In the genomic region with DNA sequence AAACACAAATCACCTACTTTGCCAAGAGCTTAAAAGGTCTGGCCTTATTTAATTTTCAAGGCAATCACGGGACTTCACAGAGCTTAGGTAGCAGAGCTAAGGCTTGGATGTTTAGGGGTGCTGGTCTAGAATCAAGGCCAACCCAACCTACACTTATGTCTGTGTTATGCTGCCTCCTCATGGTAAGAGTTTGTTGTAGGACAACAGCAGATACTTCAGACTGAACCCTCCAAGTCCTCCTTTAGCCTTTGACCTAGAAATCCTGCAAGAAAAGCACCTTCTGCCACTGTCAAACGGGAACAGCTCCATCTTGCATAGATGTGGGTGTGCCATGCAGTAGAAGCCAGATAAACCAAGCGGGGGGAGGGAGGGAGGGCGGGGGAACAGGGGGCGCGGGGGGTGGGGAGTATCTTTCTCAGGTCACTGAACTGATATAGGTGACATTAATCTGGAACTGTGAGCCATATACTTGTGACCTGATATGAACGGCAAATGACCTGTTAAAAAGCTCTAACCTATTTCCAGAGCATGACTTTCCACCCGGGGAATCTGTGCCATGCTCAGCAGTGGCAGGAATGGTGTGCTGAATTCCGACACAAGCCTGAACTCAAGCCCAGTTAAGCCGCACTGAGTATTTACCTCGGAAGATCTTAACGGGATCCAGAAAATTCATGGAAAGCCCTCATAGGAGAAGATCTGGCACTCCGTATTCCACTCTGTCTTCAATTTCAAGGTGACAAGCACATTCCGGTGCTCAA, we compare ENCODE assay signal across 15 mouse cellular contexts.
DNase-seq lines count a peak whose midpoint lies in the region; ATAC-seq lines count a peak whose summit lies in the region.
"Had no signal": no experiment of that assay in that cellular context is flagged by ENCODE, and none has a peak within 500 bp of the region (broad histone marks: within the 10 kb centered on the region; RNA-seq: fewer than 3 reads in every experiment).

No protein-coding gene starts in this region.

- 65% methylated on average over 14 of the region's 14 CpGs for WGBS in heart, embryonic 12.5 days

- H3K9ac ChIP-seq in heart, embryonic 12.5 days, result no peak overlapping the region
- H3K9ac ChIP-seq: forebrain, embryonic 13.5 days; hindbrain, embryonic 15.5 days; limb, embryonic 12.5 days had no signal

- H3K4me3 ChIP-seq in heart, embryonic 12.5 days, result no peak overlapping the region
- H3K4me3 ChIP-seq: forebrain, embryonic 13.5 days; hindbrain, embryonic 15.5 days; limb, embryonic 12.5 days had no signal

- intact Hi-C loops in heart, postnatal 14 days (cut with DNase I), result loop anchor here (2.0 to 10.0 kb wide), 2 partner anchors 1020 to 1592 kb away; no protein-coding TSS in a partner anchor

- peak; percentile 14 to 50 for DNase-seq in heart, adult 9 months (ENCODE audit: low spot score in 2 of 2)
- DNase-seq in CD4-positive, CD25-positive, alpha-beta regulatory T cell, adult 2 months (ENCODE audit: low read depth, low spot score), result peak; percentile 57
- DNase-seq in adrenal gland, postnatal 14 days, result peak; percentile 44
- DNase-seq in heart, postnatal 14 days, result peak; percentile 12 to 21
- DNase-seq in thymus, postnatal 10 days (ENCODE audit: low spot score in 2 of 2), result no peak
- DNase-seq in right cerebral cortex, postnatal 14 days, result no peak
- DNase-seq: right cerebral cortex, postnatal 4 days; thymus, postnatal 25 days had no signal

- no peak for ATAC-seq in heart, embryonic 12.5 days (ENCODE audit: insufficient number of reproducible peaks, low FRiP score)
- ATAC-seq in granulocyte monocyte progenitor cell, adult 5-6 weeks (replicated peaks; ENCODE audit: poor library complexity, severe bottlenecking), result no peak
- ATAC-seq: forebrain, embryonic 13.5 days had no signal

- 0 out of 2 replicates have a peak, but pooled peaks cover 3% of the 10 kb centered on the region for H3K4me1 ChIP-seq in heart, embryonic 12.5 days (replicated peaks)
- H3K4me1 ChIP-seq: forebrain, embryonic 13.5 days; hindbrain, embryonic 15.5 days; limb, embryonic 12.5 days had no signal

- H3K27ac ChIP-seq in heart, embryonic 12.5 days (ENCODE audit: poor library complexity, severe bottlenecking), result no peak overlapping the region
- H3K27ac ChIP-seq: forebrain, embryonic 13.5 days; hindbrain, embryonic 15.5 days; limb, embryonic 12.5 days; macrophage had no signal

- H3K4me2 ChIP-seq in heart, embryonic 12.5 days, result no peak overlapping the region
- H3K4me2 ChIP-seq: forebrain, embryonic 13.5 days; hindbrain, embryonic 15.5 days; limb, embryonic 12.5 days had no signal

- no peaks in the 10 kb centered on the region for H3K9me3 ChIP-seq in heart, embryonic 12.5 days (replicated peaks)
- H3K9me3 ChIP-seq: forebrain, embryonic 13.5 days; G1E; hindbrain, embryonic 15.5 days; limb, embryonic 12.5 days had no signal

- H3K27me3 ChIP-seq in heart, embryonic 12.5 days (replicated peaks), result no peaks in the 10 kb centered on the region
- H3K27me3 ChIP-seq: forebrain, embryonic 13.5 days; hindbrain, embryonic 15.5 days; limb, embryonic 12.5 days had no signal

- H3K36me3 ChIP-seq in heart, embryonic 12.5 days, result no peaks in the 10 kb centered on the region
- H3K36me3 ChIP-seq: G1E; hindbrain, embryonic 15.5 days; limb, embryonic 12.5 days had no signal

Comparison
In these comparisons a context has a peak if more than half of its experiments do, and no peak if none do; other contexts are left out.
1. DNase-seq: peak in heart, adult 9 months (2 of 2), CD4-positive, CD25-positive, alpha-beta regulatory T cell, adult 2 months (single experiment), adrenal gland, postnatal 14 days (single experiment) and heart, postnatal 14 days (2 of 2); none in thymus, postnatal 10 days (0 of 2) and right cerebral cortex, postnatal 14 days (single experiment).